Mouse (Mus musculus): ENCODE data around the gene Stard3. TPM values are rescaled to one million over a fixed set of nuclear protein-coding genes. Genes with fewer than 3 reads are reported as not detected.
A peak's percentile ranks its signal among the peaks of the same experiment; 100 is the strongest.

The Stard3 gene
- total and polyA plus RNA-seq, 3 experiments, result 53.0 to 62.5 TPM; not detected in 1

DNA sequence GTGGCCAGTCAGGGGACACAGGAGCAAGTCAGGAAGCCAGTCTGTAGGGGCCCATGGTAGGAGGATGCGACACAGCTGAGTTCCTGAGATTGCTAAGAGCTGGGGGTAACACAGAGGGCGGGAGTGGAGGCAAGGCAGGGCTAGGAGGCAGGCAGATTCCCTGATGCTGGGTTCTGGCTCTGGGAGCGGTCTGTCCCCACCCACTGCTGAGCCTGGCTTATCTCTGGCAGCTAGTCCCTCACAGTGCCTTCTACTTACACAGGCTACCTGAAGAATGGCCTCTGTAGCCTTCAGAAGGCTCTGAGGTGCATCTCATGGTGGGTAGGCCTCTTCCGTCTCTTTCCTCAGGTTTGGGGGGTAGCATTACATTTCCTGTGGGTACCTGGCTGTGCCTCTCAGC lies 34.5 kb downstream of the Stard3 start:
- Histone ChIP-seq H3K4me3 (ENCODE audit: control insufficient read depth in 1 of 2, insufficient read depth in 1 of 2, low read depth in 2 of 2, low read length in 2 of 2) (peak overlapping the region in 1 of 2 experiments; percentile 27; a peak in 2 of 4 replicates), H3K79me2 (ENCODE audit: control insufficient read depth, insufficient read depth, low read length, poor library complexity) (no peaks in the 10 kb centered on the region), H3K9me3 (replicated peaks; ENCODE audit: insufficient read depth, low read length) (no peaks in the 10 kb centered on the region), H3K4me1 (ENCODE audit: control insufficient read depth in 1 of 2, insufficient read depth in 2 of 2, low read length in 2 of 2) (peaks cover 21 to 45% of the 10 kb centered on the region in 2 experiments), H3K27me3 (ENCODE audit: control insufficient read depth in 1 of 2, insufficient read depth in 2 of 2, low read length in 2 of 2) (no peaks in the 10 kb centered on the region), H3K27ac (ENCODE audit: control insufficient read depth, low read depth, low read length) (peak overlapping the region; percentile 79), H3K9ac (ENCODE audit: control insufficient read depth, low read depth, low read length, poor library complexity, severe bottlenecking) (peak overlapping the region; percentile 28), H3K36me3 (ENCODE audit: control insufficient read depth in 1 of 2, insufficient read depth in 2 of 2, low read length in 2 of 2) (peaks cover 0 to 26% of the 10 kb centered on the region in 2 experiments; a peak in 2 of 4 replicates)
- DNase-seq (ENCODE audit: low read depth, low spot score), result peak; percentile 86
- no peak for TF ChIP-seq ZNF384 (IDR thresholded peaks at IDR 0.05; ENCODE audit: low read depth, low read length)
- TF ChIP-seq MAZ (IDR thresholded peaks at IDR 0.05; ENCODE audit: low read depth, low read length), result peak; percentile 72; the same call in 1 of the 2 replicates
- TF ChIP-seq HCFC1 (IDR thresholded peaks at IDR 0.05; ENCODE audit: low read depth, low read length), result no peak
- TF ChIP-seq ETS1 (IDR thresholded peaks at IDR 0.05; ENCODE audit: low read depth, low read length), result peak; percentile 43; the same call in 1 of the 2 replicates
- 0 out of 2 replicates have a peak, but pooled peaks have one; percentile 7 for TF ChIP-seq JUND (IDR thresholded peaks at IDR 0.05; ENCODE audit: low read depth, low read length)
- TF ChIP-seq UBTF (IDR thresholded peaks at IDR 0.05; ENCODE audit: borderline replicate concordance, insufficient read depth, low read depth, low read length), result no peak
- no peak for TF ChIP-seq MYB (IDR thresholded peaks at IDR 0.05; ENCODE audit: low read depth, low read length)
- peak; percentile 36; the same call in 1 of the 2 replicates for TF ChIP-seq TBP (IDR thresholded peaks at IDR 0.05; ENCODE audit: low read depth, low read length)
- peak; percentile 70 for TF ChIP-seq GATA1 (IDR thresholded peaks at IDR 0.05; ENCODE audit: low read depth, low read length)

DNA sequence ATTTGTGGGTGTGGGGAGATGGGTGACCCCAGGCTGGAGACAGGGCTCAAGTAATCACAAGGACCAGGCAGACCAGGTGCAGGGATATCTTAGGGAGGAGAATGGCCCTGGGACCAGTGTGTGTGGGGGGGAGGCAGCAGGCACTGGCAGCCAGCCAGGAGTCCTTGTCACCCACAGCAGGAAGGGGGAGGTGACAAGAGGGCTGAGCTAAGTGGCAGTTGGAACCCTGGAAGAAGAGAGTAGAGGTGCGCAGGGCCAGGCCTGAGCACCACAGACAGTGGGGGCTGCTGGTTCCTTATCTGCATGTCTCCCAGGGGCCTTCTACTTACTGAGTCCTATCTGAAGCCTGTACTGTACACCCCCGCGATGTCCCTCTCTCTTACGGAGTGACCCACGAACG lies 35.1 kb downstream of the Stard3 start:
- no peaks in the 10 kb centered on the region for H3K27me3 ChIP-seq (ENCODE audit: control insufficient read depth in 1 of 2, insufficient read depth in 2 of 2, low read length in 2 of 2)
- H3K9me3 ChIP-seq (replicated peaks; ENCODE audit: insufficient read depth, low read length), result no peaks in the 10 kb centered on the region
- H3K27ac ChIP-seq (ENCODE audit: control insufficient read depth, low read depth, low read length), result peak overlapping the region; percentile 79
- peaks cover 0 to 26% of the 10 kb centered on the region in 2 experiments; a peak in 2 of 4 replicates for H3K36me3 ChIP-seq (ENCODE audit: control insufficient read depth in 1 of 2, insufficient read depth in 2 of 2, low read length in 2 of 2)
- peak overlapping the region; percentile 11 to 27 for H3K4me3 ChIP-seq (ENCODE audit: control insufficient read depth in 1 of 2, insufficient read depth in 1 of 2, low read depth in 2 of 2, low read length in 2 of 2)
- DNase-seq (ENCODE audit: low read depth, low spot score), result peak; percentile 96
- H3K9ac ChIP-seq (ENCODE audit: control insufficient read depth, low read depth, low read length, poor library complexity, severe bottlenecking), result peak overlapping the region; percentile 53
- no peaks in the 10 kb centered on the region for H3K79me2 ChIP-seq (ENCODE audit: control insufficient read depth, insufficient read depth, low read length, poor library complexity)
- peaks cover 21 to 45% of the 10 kb centered on the region in 2 experiments for H3K4me1 ChIP-seq (ENCODE audit: control insufficient read depth in 1 of 2, insufficient read depth in 2 of 2, low read length in 2 of 2)
- TF ChIP-seq BHLHE40 (IDR thresholded peaks at IDR 0.05; ENCODE audit: borderline replicate concordance, low read depth, low read length) (peak; percentile 31; the same call in 1 of the 2 replicates), GABPA (IDR thresholded peaks at IDR 0.05; ENCODE audit: low read depth, low read length) (no peak), ZC3H11A (IDR thresholded peaks at IDR 0.05; ENCODE audit: low read depth, low read length) (no peak), SIN3A (IDR thresholded peaks at IDR 0.05; ENCODE audit: low read length) (peak; percentile 88), CTCF (IDR thresholded peaks at IDR 0.05 in 2 of 3, conservative IDR thresholded peaks at IDR 0.05 in 1 of 3; ENCODE audit: control insufficient read depth in 1 of 3, insufficient read depth in 1 of 3, low read depth in 2 of 3, low read length in 3 of 3, poor library complexity in 1 of 3, severe bottlenecking in 1 of 3) (no peak), ELF1 (IDR thresholded peaks at IDR 0.05; ENCODE audit: low read depth, low read length) (peak; percentile 43; the same call in 1 of the 2 replicates), TBP (IDR thresholded peaks at IDR 0.05; ENCODE audit: low read depth, low read length) (peak; percentile 75), NRF1 (IDR thresholded peaks at IDR 0.05; ENCODE audit: insufficient read depth, low read depth, low read length, poor library complexity, severe bottlenecking) (peak; percentile 78), POLR2A (IDR thresholded peaks at IDR 0.05; ENCODE audit: control insufficient read depth in 1 of 2, insufficient read depth in 1 of 2, low read depth in 1 of 2, low read length in 2 of 2, poor library complexity in 1 of 2) (peak in 1 of 2 experiments; percentile 93; a peak in 2 of 4 replicates), SMC3 (IDR thresholded peaks at IDR 0.05; ENCODE audit: low read depth, low read length) (no peak), CHD1 (IDR thresholded peaks at IDR 0.05; ENCODE audit: low read depth, low read length) (no peak), MAZ (IDR thresholded peaks at IDR 0.05; ENCODE audit: low read depth, low read length) (peak; percentile 87; the same call in 1 of the 2 replicates), MEF2A (IDR thresholded peaks at IDR 0.05; ENCODE audit: extremely low read depth, insufficient replicate concordance, low read depth, low read length, poor library complexity, severe bottlenecking) (no peak), JUND (IDR thresholded peaks at IDR 0.05; ENCODE audit: low read depth, low read length) (no peak), ZKSCAN1 (IDR thresholded peaks at IDR 0.05; ENCODE audit: low read depth, low read length) (no peak), MYC (IDR thresholded peaks at IDR 0.05; ENCODE audit: low read depth, low read length) (no peak), TCF12 (IDR thresholded peaks at IDR 0.05; ENCODE audit: low read depth, low read length) (peak; percentile 88), MXI1 (IDR thresholded peaks at IDR 0.05; ENCODE audit: low read depth, low read length) (no peak), TAL1 (IDR thresholded peaks at IDR 0.05; ENCODE audit: low read length) (peak; percentile 70), NELFE (IDR thresholded peaks at IDR 0.05; ENCODE audit: low read depth, low read length) (peak; percentile 89), MYB (IDR thresholded peaks at IDR 0.05; ENCODE audit: low read depth, low read length) (peak; percentile 88), ETS1 (IDR thresholded peaks at IDR 0.05; ENCODE audit: low read depth, low read length) (peak; percentile 72), RCOR1 (IDR thresholded peaks at IDR 0.05; ENCODE audit: low read depth, low read length) (peak; percentile 41; the same call in 1 of the 2 replicates), CHD2 (IDR thresholded peaks at IDR 0.05; ENCODE audit: low read length) (no peak), HCFC1 (IDR thresholded peaks at IDR 0.05; ENCODE audit: low read depth, low read length) (peak; percentile 68), GATA1 (IDR thresholded peaks at IDR 0.05; ENCODE audit: low read depth, low read length) (peak; percentile 87), USF2 (IDR thresholded peaks at IDR 0.05; ENCODE audit: borderline replicate concordance in 1 of 2, insufficient read depth in 1 of 2, low read depth in 1 of 2, low read length in 2 of 2) (no peak)
